Mouse (Mus musculus) A20 (cell line): ENCODE results near the gene 1700069L16Rik.

Source experiments
- DNase-seq: peaks from one replicate; pipeline ENCODE4 v3.0.0-alpha.2; 2011; ENCODE audit warnings: low read depth, low spot score

The 1700069L16Rik gene

GRCm38 (mm10) chr5:113724446-113724845 is at the start of gene 1700069L16Rik:
Gene 1700069L16Rik, minus strand, starts transcription at chr5:113724772.
- DNase-seq, result peak; percentile 65

- DNase-seq, result peak; percentile 93
Observed at GRCm38 (mm10) chr5:113773664-113774063, 49.1 kb upstream of the 1700069L16Rik start.

GRCm38 (mm10) chr5:113772905-113773519 is 48.4 kb upstream of the 1700069L16Rik start:
- DNase-seq, result no peak

GRCm38 (mm10) chr5:113772450-113772895 is 47.9 kb upstream of the 1700069L16Rik start, which contains the start of the genes Sart3 and Iscu:
Gene Sart3, minus strand, starts transcription at chr5:113772510.
Gene Iscu, plus strand, starts transcription at chr5:113772748.
- peak; percentile 98 for DNase-seq

GRCm38 (mm10) chr5:113771213-113772162 is 46.9 kb upstream of the 1700069L16Rik start:
- DNase-seq, result peak; percentile 97

GRCm38 (mm10) chr5:113768806-113769205 is 44.2 kb upstream of the 1700069L16Rik start:
- no peak for DNase-seq

- no peak for DNase-seq
Observed at GRCm38 (mm10) chr5:113765641-113766526, 41.3 kb upstream of the 1700069L16Rik start.

GRCm38 (mm10) chr5:113764426-113764825 is 39.9 kb upstream of the 1700069L16Rik start:
- no peak for DNase-seq

- peak; percentile 26 for DNase-seq
Observed at GRCm38 (mm10) chr5:113761585-113761984, 37.0 kb upstream of the 1700069L16Rik start.

GRCm38 (mm10) chr5:113755347-113756030 is 30.9 kb upstream of the 1700069L16Rik start:
- no peak for DNase-seq

- no peak for DNase-seq
Observed at GRCm38 (mm10) chr5:113751521-113752157, 27.1 kb upstream of the 1700069L16Rik start.

GRCm38 (mm10) chr5:113748556-113749331 is 24.2 kb upstream of the 1700069L16Rik start:
- no peak for DNase-seq

GRCm38 (mm10) chr5:113747629-113748028 is 23.1 kb upstream of the 1700069L16Rik start:
- DNase-seq, result no peak

GRCm38 (mm10) chr5:113737607-113738237 is 13.2 kb upstream of the 1700069L16Rik start:
- DNase-seq, result no peak

- DNase-seq, result peak; percentile 29
Observed at GRCm38 (mm10) chr5:113736522-113737164, 12.1 kb upstream of the 1700069L16Rik start.

GRCm38 (mm10) chr5:113736113-113736502 is 11.5 kb upstream of the 1700069L16Rik start:
- DNase-seq, result no peak

GRCm38 (mm10) chr5:113735345-113736112 is 11.0 kb upstream of the 1700069L16Rik start, which contains the start of gene Ficd:
Gene Ficd, plus strand, starts transcription at chr5:113735803.
- DNase-seq, result peak; percentile 98

- DNase-seq, result no peak
Observed at GRCm38 (mm10) chr5:113735023-113735344, 10.4 kb upstream of the 1700069L16Rik start.
